Mouse (Mus musculus) midbrain, embryonic 14.5 days (tissue): ENCODE data around the gene Jkamp. TPM values are rescaled to one million over a fixed set of nuclear protein-coding genes. Genes with fewer than 3 reads are reported as not detected.
"Not testable (repeated sequence)": the region's sequence is repeated elsewhere in the genome, so short reads cannot be mapped to it uniquely, and the experiment has no call there.

ENCODE experiments used
- ATAC-seq: fragments of 200-750 bp; cut with Nextera tagmentation; 2 replicates; pipeline ENCODE4 v1.8.0; 2017; ENCODE audit warnings: moderate number of reproducible peaks, moderate library complexity; ENCODE audit not compliant: low FRiP score, low TSS enrichment
- DNase-seq: peaks from one replicate; pipeline ENCODE4 v3.0.0-alpha.2; 2015
- H3K27ac ChIP-seq: fragments of 300-500 bp; sonication (generic); replicated peaks from 2 replicates; pipeline ENCODE4 v1.5.1; 2014; ENCODE audit warnings: mild to moderate bottlenecking, low read depth, low read length, moderate library complexity
- H3K27me3 ChIP-seq: fragments of 300-500 bp; sonication (generic); 2 replicates; pipeline ENCODE4 v1.6.1; 2014; ENCODE audit warnings: low read length, control low read depth, mixed read lengths; ENCODE audit not compliant: control insufficient read depth, insufficient read depth
- H3K36me3 ChIP-seq: fragments of 300-500 bp; sonication (generic); 2 replicates; pipeline ENCODE4 v1.6.1; 2014; ENCODE audit warnings: low read length, control low read depth; ENCODE audit not compliant: control insufficient read depth, insufficient read depth
- H3K4me1 ChIP-seq: fragments of 300-500 bp; sonication (generic); 2 replicates; pipeline ENCODE4 v1.6.1; 2014; ENCODE audit warnings: mild to moderate bottlenecking, antibody characterized with exemption, low read length, control low read depth; ENCODE audit not compliant: control insufficient read depth, insufficient read depth
- H3K4me2 ChIP-seq: fragments of 300-500 bp; sonication (generic); 2 replicates; pipeline ENCODE4 v1.6.1; 2014; ENCODE audit warnings: mild to moderate bottlenecking, low read length, moderate library complexity
- H3K4me3 ChIP-seq: fragments of 300-500 bp; sonication (generic); replicated peaks from 2 replicates; pipeline ENCODE4 v1.5.1; 2014; ENCODE audit warnings: low read depth, low read length
- H3K9ac ChIP-seq: fragments of 300-500 bp; sonication (generic); replicated peaks from 2 replicates; pipeline ENCODE4 v1.6.1; 2014; ENCODE audit warnings: mild to moderate bottlenecking, low read length, moderate library complexity
- H3K9me3 ChIP-seq: fragments of 300-500 bp; sonication (generic); 2 replicates; pipeline ENCODE4 v1.6.1; 2016; ENCODE audit warnings: low read length, control low read depth, mixed read lengths; ENCODE audit not compliant: control insufficient read depth
- WGBS: fragments of 180-500 bp; shearing (Covaris S2); extraction: QIAGEN DNeasy Blood & Tissue Kit; methylation state at CpG from one replicate; pipeline ENCODE4 v1.1.7; 2014; 5-methylcytosine and 5-hydroxymethylcytosine counted together
- polyA plus RNA-seq: library from polyadenylated mRNA; unstranded; fragments of >200 nt; fragmentation: Nextera tagmentation; extraction: Ambion mirVana; gene quantifications from 2 replicates; pipeline ENCODE4 v1.2.1, GENCODE M21; 2014

The Jkamp gene
- polyA plus RNA-seq: 89.9 and 115 TPM in 2 replicates

- H3K4me3 ChIP-seq: peak within 1 kb of the TSS; percentile 78
- H3K36me3 ChIP-seq: peaks cover 9% of the 10 kb centered on the region
- peak; percentile 95 for ATAC-seq
- H3K4me2 ChIP-seq: peak within 1 kb of the TSS; percentile 87
- WGBS: under 1% methylated on average over 60 of the region's 60 CpGs
- H3K4me1 ChIP-seq: peaks cover 29% of the 10 kb centered on the region
- no peaks in the 10 kb centered on the region for H3K27me3 ChIP-seq
- peak; percentile 99 for DNase-seq
- H3K9ac ChIP-seq: peak within 1 kb of the TSS; percentile 92
- no peaks in the 10 kb centered on the region for H3K9me3 ChIP-seq
- peak within 1 kb of the TSS; percentile 98 for H3K27ac ChIP-seq
Measured at GRCm38 (mm10) chr12:72085329-72086165, at the start of gene Jkamp, which contains the start of gene L3hypdh. Jkamp (plus strand) TSS chr12:72085589. L3hypdh (minus strand) TSS chr12:72085439.

- 74% methylated on average over 9 of the region's 9 CpGs for WGBS
- H3K9me3 ChIP-seq: no peaks in the 10 kb centered on the region
- H3K4me2 ChIP-seq: no peak overlapping the region
- H3K4me1 ChIP-seq: no peaks in the 10 kb centered on the region
- no peak overlapping the region for H3K9ac ChIP-seq
- H3K4me3 ChIP-seq: no peak overlapping the region
- DNase-seq (no peak), ATAC-seq (no peak)
- H3K27ac ChIP-seq: no peak overlapping the region
- no peaks in the 10 kb centered on the region for H3K27me3 ChIP-seq
- no peaks in the 10 kb centered on the region for H3K36me3 ChIP-seq
Measured at GRCm38 (mm10) chr12:72036097-72036661, 49.2 kb upstream of the Jkamp start.

- no peaks in the 10 kb centered on the region for H3K9me3 ChIP-seq
- H3K27me3 ChIP-seq: no peaks in the 10 kb centered on the region
- no peak overlapping the region for H3K9ac ChIP-seq
- no peak overlapping the region for H3K27ac ChIP-seq
- H3K4me1 ChIP-seq: no peaks in the 10 kb centered on the region
- H3K4me3 ChIP-seq: no peak overlapping the region
- no peaks in the 10 kb centered on the region for H3K36me3 ChIP-seq
- no peak overlapping the region for H3K4me2 ChIP-seq
- DNase-seq: no peak
- no peak for ATAC-seq
- 92% methylated on average over 6 of the region's 6 CpGs for WGBS
Measured at GRCm38 (mm10) chr12:72037049-72037448, 48.3 kb upstream of the Jkamp start.

GRCm38 (mm10) chr12:72038866-72039265 is 46.5 kb upstream of the Jkamp start:
- DNase-seq: no peak
- 53% methylated on average over 2 of the region's 2 CpGs for WGBS
- H3K4me3 ChIP-seq: no peak overlapping the region

GRCm38 (mm10) chr12:72039501-72039900 is 45.9 kb upstream of the Jkamp start:
- ATAC-seq: no peak
- no peak for DNase-seq
- Histone ChIP-seq H3K9me3 (no peaks in the 10 kb centered on the region), H3K4me3 (no peak overlapping the region), H3K9ac (no peak overlapping the region), H3K27ac (no peak overlapping the region), H3K27me3 (no peaks in the 10 kb centered on the region), H3K4me1 (no peaks in the 10 kb centered on the region), H3K36me3 (no peaks in the 10 kb centered on the region), H3K4me2 (no peak overlapping the region)
- WGBS: 82% methylated on average over 8 of the region's 8 CpGs

More at GRCm38 (mm10) chr12:72038866-72039265, 46.5 kb upstream of the Jkamp start:
- H3K9me3 ChIP-seq: no peaks in the 10 kb centered on the region
- no peak overlapping the region for H3K9ac ChIP-seq
- H3K4me1 ChIP-seq: no peaks in the 10 kb centered on the region
- ATAC-seq: no peak
- H3K27me3 ChIP-seq: no peaks in the 10 kb centered on the region
- H3K27ac ChIP-seq: no peak overlapping the region
- H3K4me2 ChIP-seq: no peak overlapping the region
- H3K36me3 ChIP-seq: no peaks in the 10 kb centered on the region

- H3K4me2 ChIP-seq: no peak overlapping the region
- H3K27me3 ChIP-seq: no peaks in the 10 kb centered on the region
- H3K36me3 ChIP-seq: no peaks in the 10 kb centered on the region
- no peak overlapping the region for H3K27ac ChIP-seq
- over 99% methylated on average over 3 of the region's 3 CpGs for WGBS
- DNase-seq (no peak), ATAC-seq (no peak)
- no peak overlapping the region for H3K9ac ChIP-seq
- no peaks in the 10 kb centered on the region for H3K9me3 ChIP-seq
- H3K4me3 ChIP-seq: no peak overlapping the region
- H3K4me1 ChIP-seq: no peaks in the 10 kb centered on the region
Measured at GRCm38 (mm10) chr12:72041238-72041637, 44.2 kb upstream of the Jkamp start.

- Histone ChIP-seq H3K4me1 (no peaks in the 10 kb centered on the region), H3K9ac (no peak overlapping the region), H3K27me3 (no peaks in the 10 kb centered on the region), H3K36me3 (no peaks in the 10 kb centered on the region), H3K4me3 (no peak overlapping the region), H3K9me3 (peaks cover 3% of the 10 kb centered on the region; the same call in 1 of the 2 replicates), H3K27ac (no peak overlapping the region), H3K4me2 (no peak overlapping the region)
- WGBS: 11% methylated on average over 2 of the region's 2 CpGs
- ATAC-seq: no peak
- peak; percentile 70 for DNase-seq
Measured at GRCm38 (mm10) chr12:72047513-72047912, 37.9 kb upstream of the Jkamp start.

GRCm38 (mm10) chr12:72050156-72050555 is 35.2 kb upstream of the Jkamp start:
- not testable (repeated sequence) for H3K4me2 ChIP-seq, H3K27ac ChIP-seq, ATAC-seq, H3K36me3 ChIP-seq, H3K9me3 ChIP-seq, H3K9ac ChIP-seq, H3K4me3 ChIP-seq, DNase-seq, H3K27me3 ChIP-seq, H3K4me1 ChIP-seq
- WGBS: 93% methylated on average over 5 of the region's 5 CpGs
